Mouse (Mus musculus) thymus, adult 2 months (tissue): ENCODE results near the gene Vmn1r8. TPM values are rescaled to one million over a fixed set of nuclear protein-coding genes. Genes with fewer than 3 reads are reported as not detected.
"Not testable (repeated sequence)": the region's sequence is repeated elsewhere in the genome, so short reads cannot be mapped to it uniquely, and the experiment has no call there.

Experiments
- DNase-seq: peaks from one replicate; pipeline ENCODE4 v3.0.0; 2021
- H3K27ac ChIP-seq: fragments of 200-500 bp; 2 replicates; pipeline ENCODE4 v1.5.1; 2012; ENCODE audit warnings: low read length, control low read depth; ENCODE audit not compliant: control insufficient read depth, insufficient read depth
- H3K27me3 ChIP-seq: fragments of 200-500 bp; 2 replicates; pipeline ENCODE4 v1.6.1; 2012; ENCODE audit warnings: mild to moderate bottlenecking, low read length, moderate library complexity, mixed read lengths; ENCODE audit not compliant: control insufficient read depth, insufficient read depth
- H3K36me3 ChIP-seq: fragments of 200-500 bp; 2 replicates; pipeline ENCODE4 v1.6.1; 2012; ENCODE audit warnings: mild to moderate bottlenecking, low read length, moderate library complexity; ENCODE audit not compliant: control insufficient read depth, insufficient read depth
- H3K4me1 ChIP-seq: fragments of 200-500 bp; replicated peaks from 2 replicates; pipeline ENCODE4 v1.6.1; 2012; ENCODE audit warnings: low read length; ENCODE audit not compliant: control insufficient read depth, insufficient read depth
- H3K4me3 ChIP-seq: fragments of 200-500 bp; 2 replicates; pipeline ENCODE4 v1.5.1; 2012; ENCODE audit warnings: mild to moderate bottlenecking, low read length, control low read depth, moderate library complexity; ENCODE audit not compliant: control insufficient read depth, insufficient read depth
- CTCF ChIP-seq: fragments of 200-500 bp; IDR thresholded peaks from 2 replicates; pipeline ENCODE4 v1.5.1; 2012; ENCODE audit warnings: mild to moderate bottlenecking, control low read depth, low read length, moderate library complexity, borderline replicate concordance; ENCODE audit not compliant: control insufficient read depth, poor library complexity, insufficient read depth; ENCODE audit errors: extremely low read depth
- POLR2A ChIP-seq: fragments of 200-500 bp; IDR thresholded peaks from 2 replicates; pipeline ENCODE4 v1.6.1; 2012; ENCODE audit warnings: mild to moderate bottlenecking, low read length, control low read depth, moderate library complexity; ENCODE audit not compliant: control insufficient read depth, poor library complexity, insufficient read depth; ENCODE audit errors: extremely low read depth
- WGBS: fragments of 180-500 bp; shearing (Covaris S2); methylation state at CpG from one replicate; pipeline ENCODE4 v1.1.7; 2018; 5-methylcytosine and 5-hydroxymethylcytosine counted together
- polyA plus RNA-seq: library from polyadenylated mRNA; depleted of rRNA; stranded (reverse); fragments of >200 nt; gene quantifications from 2 replicates; pipeline ENCODE4 v1.2.3, GENCODE M21; 2012; rRNA removed

Vmn1r8 gene
- polyA plus RNA-seq: not detected in 2 replicates

- no peaks in the 10 kb centered on the region for H3K4me1 ChIP-seq
- no peak for DNase-seq
- H3K4me3 ChIP-seq: no peak within 1 kb of the TSS
- H3K27me3 ChIP-seq: no peaks in the 10 kb centered on the region
- no peak within 1 kb of the TSS for H3K27ac ChIP-seq
- TF ChIP-seq POLR2A (no peak), CTCF (no peak)
- no peaks in the 10 kb centered on the region for H3K36me3 ChIP-seq
Observed at GRCm38 (mm10) chr6:57031984-57032383, at the start of gene Vmn1r8. Gene Vmn1r8 (plus strand): TSS chr6:57032284.

GRCm38 (mm10) chr6:56996943-56997342, 35.1 kb upstream of the Vmn1r8 start, which contains the start of gene Vmn1r6:
Gene Vmn1r6 (plus strand): TSS chr6:56997243.
- DNase-seq: no peak
- no peak within 1 kb of the TSS for H3K4me3 ChIP-seq
- no peaks in the 10 kb centered on the region for H3K27me3 ChIP-seq
- H3K4me1 ChIP-seq: no peaks in the 10 kb centered on the region
- TF ChIP-seq CTCF (no peak), POLR2A (no peak)
- no peaks in the 10 kb centered on the region for H3K36me3 ChIP-seq
- 85% methylated on average over 2 of the region's 2 CpGs for WGBS
- H3K27ac ChIP-seq: no peak within 1 kb of the TSS

- WGBS: 88% methylated on average over 2 of the region's 2 CpGs
- not testable (repeated sequence) for DNase-seq, H3K4me3 ChIP-seq, H3K36me3 ChIP-seq, H3K4me1 ChIP-seq, H3K27ac ChIP-seq, H3K27me3 ChIP-seq
Observed at GRCm38 (mm10) chr6:57025224-57025623, 6.9 kb upstream of the Vmn1r8 start, which contains the start of gene Vmn1r7. Gene Vmn1r7 (minus strand): TSS chr6:57025324.

GRCm38 (mm10) chr6:57034674-57035073, 2.6 kb downstream of the Vmn1r8 start:
- TF ChIP-seq CTCF (no peak), POLR2A (no peak)
- WGBS: 47% methylated on average over 2 of the region's 2 CpGs
- Histone ChIP-seq H3K27ac (no peak overlapping the region), H3K4me1 (no peaks in the 10 kb centered on the region), H3K36me3 (no peaks in the 10 kb centered on the region), H3K27me3 (no peaks in the 10 kb centered on the region), H3K4me3 (no peak overlapping the region)
- DNase-seq: no peak

- Histone ChIP-seq H3K4me1 (no peaks in the 10 kb centered on the region), H3K36me3 (no peaks in the 10 kb centered on the region), H3K27ac (no peak overlapping the region), H3K27me3 (no peaks in the 10 kb centered on the region), H3K4me3 (no peak overlapping the region)
- no peak for DNase-seq
- no peak for TF ChIP-seq POLR2A
- TF ChIP-seq CTCF: no peak
Observed at GRCm38 (mm10) chr6:57063730-57064129, 31.6 kb downstream of the Vmn1r8 start.

GRCm38 (mm10) chr6:57066487-57066886, 34.4 kb downstream of the Vmn1r8 start, which contains the start of gene Vmn1r9:
Gene Vmn1r9 (plus strand): TSS chr6:57066787.
- H3K36me3 ChIP-seq: no peaks in the 10 kb centered on the region
- no peak within 1 kb of the TSS for H3K27ac ChIP-seq
- TF ChIP-seq POLR2A: no peak
- no peak for TF ChIP-seq CTCF
- no peak for DNase-seq
- H3K4me1 ChIP-seq: no peaks in the 10 kb centered on the region
- no peak within 1 kb of the TSS for H3K4me3 ChIP-seq
- WGBS: 91% methylated on average over 2 of the region's 2 CpGs
- H3K27me3 ChIP-seq: no peaks in the 10 kb centered on the region

Other genes starting within 250 kb of the Vmn1r8 start
- gene Kbtbd2, start 234.5 kb upstream of the Vmn1r8 start, polyA plus RNA-seq: 16.3 and 17.4 TPM in 2 replicates
- gene Fkbp9, start 200.2 kb upstream of the Vmn1r8 start, polyA plus RNA-seq: 7.4 and 11.1 TPM in 2 replicates
- gene Nt5c3, start 108.4 kb upstream of the Vmn1r8 start, polyA plus RNA-seq: 9.5 and 9.6 TPM in 2 replicates
- gene Vmn1r4, start 108.3 kb upstream of the Vmn1r8 start, polyA plus RNA-seq: 0.05 and 0.18 TPM in 2 replicates
- not detected in 2 replicates for gene Vmn1r5, start 62.0 kb upstream of the Vmn1r8 start, polyA plus RNA-seq
- not detected in 2 replicates for gene Vmn1r6, start 35.0 kb upstream of the Vmn1r8 start, polyA plus RNA-seq
- not detected in 2 replicates for gene Vmn1r7, start 7.0 kb upstream of the Vmn1r8 start, polyA plus RNA-seq
- gene Vmn1r9, start 34.5 kb downstream of the Vmn1r8 start, polyA plus RNA-seq: not detected in 2 replicates
- gene Vmn1r10, start 77.2 kb downstream of the Vmn1r8 start, polyA plus RNA-seq: not detected in 2 replicates
- gene Vmn1r11, start 101.2 kb downstream of the Vmn1r8 start, polyA plus RNA-seq: not detected in 2 replicates
- not detected in 2 replicates for gene Vmn1r12, start 124.6 kb downstream of the Vmn1r8 start, polyA plus RNA-seq
- not detected in 2 replicates for gene Vmn1r13, start 171.0 kb downstream of the Vmn1r8 start, polyA plus RNA-seq
- not detected in 2 replicates for gene Vmn1r14, start 199.4 kb downstream of the Vmn1r8 start, polyA plus RNA-seq
- not detected in 2 replicates for gene Vmn1r15, start 225.7 kb downstream of the Vmn1r8 start, polyA plus RNA-seq